Mouse (Mus musculus): ENCODE measurements around the gene Atg4b.
"Not testable (repeated sequence)": the region's sequence is repeated elsewhere in the genome, so short reads cannot be mapped to it uniquely, and the experiment has no call there.

The Atg4b gene

GRCm38 (mm10) chr1:93760076-93760475 is 8.8 kb downstream of the Atg4b start:
- no peak for DNase-seq

GRCm38 (mm10) chr1:93763531-93763930 is 12.2 kb downstream of the Atg4b start:
- DNase-seq = not testable (repeated sequence)

- no peak for DNase-seq
These were observed 13.7 kb downstream of the Atg4b start for GRCm38 (mm10) chr1:93764871-93765591.

- no peak for DNase-seq
These were observed 16.3 kb downstream of the Atg4b start for GRCm38 (mm10) chr1:93767600-93767999.

GRCm38 (mm10) chr1:93769901-93770300 is 18.6 kb downstream of the Atg4b start:
- no peak for DNase-seq

- DNase-seq = no peak
These were observed 25.4 kb downstream of the Atg4b start for GRCm38 (mm10) chr1:93776686-93777085.

- no peak for DNase-seq
These were observed 35.6 kb downstream of the Atg4b start for GRCm38 (mm10) chr1:93786912-93787311.

- DNase-seq = no peak
These were observed 43.2 kb downstream of the Atg4b start for GRCm38 (mm10) chr1:93794526-93794925.

- no peak for DNase-seq
These were observed 44.6 kb downstream of the Atg4b start for GRCm38 (mm10) chr1:93795886-93796285.

- no peak for DNase-seq
These were observed 49.6 kb downstream of the Atg4b start for GRCm38 (mm10) chr1:93800670-93801503.

GRCm38 (mm10) chr1:93801741-93802238 is 50.5 kb downstream of the Atg4b start, which contains the start of gene Dtymk:
Gene Dtymk (minus strand): TSS chr1:93801934.
- DNase-seq = peak; percentile 93

GRCm38 (mm10) chr1:93802771-93803170 is 51.5 kb downstream of the Atg4b start:
- DNase-seq = no peak

- peak; percentile 98 for DNase-seq
These were observed 52.5 kb downstream of the Atg4b start, which contains the start of gene Ing5 for GRCm38 (mm10) chr1:93803556-93804507. Gene Ing5 (plus strand): TSS chr1:93803965.

GRCm38 (mm10) chr1:93804818-93805217 is 53.5 kb downstream of the Atg4b start:
- DNase-seq = no peak

- DNase-seq = peak; percentile 14
These were observed 54.1 kb downstream of the Atg4b start for GRCm38 (mm10) chr1:93805221-93805951.

GRCm38 (mm10) chr1:93808871-93809270 is 57.6 kb downstream of the Atg4b start:
- DNase-seq = no peak

- no peak for DNase-seq
These were observed 58.7 kb downstream of the Atg4b start for GRCm38 (mm10) chr1:93810011-93810410.

GRCm38 (mm10) chr1:93811495-93812039 is 60.3 kb downstream of the Atg4b start:
- DNase-seq = no peak

GRCm38 (mm10) chr1:93817823-93818532 is 66.7 kb downstream of the Atg4b start:
- no peak for DNase-seq

- DNase-seq = no peak
These were observed 67.4 kb downstream of the Atg4b start for GRCm38 (mm10) chr1:93818722-93819121.

Measured in kidney, adult 11 months (tissue).